Mouse (Mus musculus) heart, adult 8-10 months (tissue): ENCODE measurements around the gene Man2a1. TPM values are rescaled to one million over a fixed set of nuclear protein-coding genes. Genes with fewer than 3 reads are reported as not detected.

Source experiments
- DNase-seq: peaks from one replicate; pipeline ENCODE4 v3.0.0; 2022; ENCODE audit warnings: low spot score
- total RNA-seq, 4 experiments: library from RNA; stranded (reverse); gene quantifications; 2 replicates each; pipeline ENCODE4 v1.2.4; 2022

The Man2a1 gene
- total RNA-seq, 4 experiments from 2014 or later: 13.3 to 19.1 (median 15.7) TPM

GRCm38 (mm10) chr17:64629486-64629885 lies 28.9 kb downstream of the Man2a1 start:
- no peak for DNase-seq

GRCm38 (mm10) chr17:64630506-64630905 lies 30.0 kb downstream of the Man2a1 start:
- no peak for DNase-seq

GRCm38 (mm10) chr17:64637868-64638537 lies 37.5 kb downstream of the Man2a1 start:
- no peak for DNase-seq

DNA sequence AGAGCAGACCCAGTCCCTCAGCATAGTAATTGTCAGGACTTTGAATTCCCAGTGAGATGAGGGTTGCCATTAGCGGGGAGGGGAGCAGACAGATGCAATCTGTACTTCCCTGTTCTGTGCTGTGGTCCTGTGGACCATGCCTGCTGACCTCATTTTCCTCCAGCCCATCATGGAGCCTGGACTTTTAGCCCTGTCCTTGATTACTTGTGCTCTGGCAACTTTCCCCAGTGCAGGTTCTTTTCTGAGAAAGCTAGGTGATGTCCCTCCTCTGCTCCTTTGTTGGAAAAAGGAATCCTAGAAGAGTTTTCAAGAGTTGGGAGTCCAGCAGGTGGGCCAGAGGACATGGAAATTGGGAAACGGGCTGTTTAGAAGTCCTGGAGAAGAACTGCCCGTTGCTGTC lies 40.8 kb downstream of the Man2a1 start:
- DNase-seq: no peak

GRCm38 (mm10) chr17:64643644-64644043 lies 43.1 kb downstream of the Man2a1 start:
- DNase-seq: no peak

GRCm38 (mm10) chr17:64644888-64645605 lies 44.5 kb downstream of the Man2a1 start:
- DNase-seq: no peak

DNA sequence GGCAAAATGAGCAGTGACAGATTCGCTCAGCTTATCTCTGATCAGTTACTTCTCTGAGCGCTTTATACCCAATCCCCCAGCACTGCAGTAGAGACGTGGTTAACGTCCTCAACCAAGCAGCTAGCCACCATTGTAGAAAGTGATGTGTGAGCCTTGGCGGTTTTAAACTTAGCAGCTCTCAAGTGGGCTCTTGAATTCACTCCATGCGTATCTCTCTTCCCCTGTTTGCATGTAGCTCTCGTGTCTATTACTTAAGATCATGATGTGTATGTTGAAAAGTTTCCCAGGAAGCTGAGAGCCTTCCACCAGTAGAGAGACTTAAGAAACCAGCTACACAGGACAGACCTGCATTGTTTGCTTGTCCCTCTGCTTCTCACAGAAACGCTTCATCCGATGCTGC lies 46.9 kb downstream of the Man2a1 start:
- no peak for DNase-seq

DNA sequence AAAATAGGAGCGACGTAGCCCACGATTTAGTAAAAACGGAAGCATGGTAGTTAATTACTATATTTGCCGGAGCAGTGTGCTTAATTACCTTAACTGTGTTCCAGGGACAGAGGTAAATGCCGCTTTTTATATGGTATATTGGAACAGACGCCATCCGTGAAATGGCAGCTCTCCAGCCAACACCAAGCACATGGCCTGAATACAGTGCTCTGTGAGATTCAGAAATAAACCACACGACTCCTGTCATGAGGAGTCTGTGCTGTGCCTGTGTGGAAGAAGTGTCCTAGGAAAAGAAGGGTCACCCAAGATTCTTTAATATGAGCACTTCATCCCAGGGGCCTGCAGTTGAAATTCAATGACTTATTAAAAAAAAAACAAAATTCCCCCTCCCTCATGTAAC lies 50.2 kb downstream of the Man2a1 start:
- DNase-seq: no peak

DNA sequence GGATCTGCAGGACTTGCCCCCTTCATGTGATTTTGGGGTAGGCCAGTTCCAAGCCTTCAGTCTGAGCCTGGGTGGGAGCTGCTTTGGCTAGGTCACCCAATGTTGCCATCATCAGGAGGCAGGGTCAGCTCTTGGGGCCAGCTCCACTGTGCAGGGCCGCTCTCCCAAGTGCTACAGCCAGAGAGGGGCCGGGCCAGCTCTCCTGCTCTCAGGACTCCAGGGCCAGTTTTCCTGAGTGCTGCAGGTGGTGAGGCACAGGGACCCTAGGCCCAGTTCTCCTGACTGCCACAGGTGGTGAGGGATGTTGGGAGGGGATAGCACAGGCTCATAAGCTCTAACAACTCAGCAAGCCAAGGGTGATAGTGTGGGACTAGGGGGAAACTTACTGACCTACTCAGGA lies 53.1 kb downstream of the Man2a1 start:
- no peak for DNase-seq

GRCm38 (mm10) chr17:64659682-64660081 lies 59.1 kb downstream of the Man2a1 start:
- DNase-seq: no peak

GRCm38 (mm10) chr17:64666518-64666917 lies 66.0 kb downstream of the Man2a1 start:
- no peak for DNase-seq

DNA sequence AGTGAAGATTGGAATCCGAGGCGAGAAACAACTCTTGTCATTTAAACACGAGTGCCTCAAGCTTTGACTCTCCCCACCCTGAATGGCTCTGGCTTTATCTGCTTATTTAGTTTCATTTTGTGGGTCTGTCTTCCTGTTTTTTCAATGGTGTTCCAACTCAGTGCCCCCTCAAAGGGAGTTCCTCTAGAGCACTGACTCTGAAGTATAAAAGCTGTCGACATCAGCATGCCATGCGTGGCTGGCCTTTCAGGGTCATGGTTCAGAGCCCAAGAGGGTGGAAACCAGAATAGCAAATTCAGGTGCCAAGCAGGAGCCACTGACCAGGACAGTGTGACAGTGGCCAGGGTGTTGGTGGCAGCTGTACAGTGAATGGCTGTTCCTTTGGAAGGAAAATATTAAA lies 68.0 kb downstream of the Man2a1 start:
- peak; percentile 7 for DNase-seq

DNA sequence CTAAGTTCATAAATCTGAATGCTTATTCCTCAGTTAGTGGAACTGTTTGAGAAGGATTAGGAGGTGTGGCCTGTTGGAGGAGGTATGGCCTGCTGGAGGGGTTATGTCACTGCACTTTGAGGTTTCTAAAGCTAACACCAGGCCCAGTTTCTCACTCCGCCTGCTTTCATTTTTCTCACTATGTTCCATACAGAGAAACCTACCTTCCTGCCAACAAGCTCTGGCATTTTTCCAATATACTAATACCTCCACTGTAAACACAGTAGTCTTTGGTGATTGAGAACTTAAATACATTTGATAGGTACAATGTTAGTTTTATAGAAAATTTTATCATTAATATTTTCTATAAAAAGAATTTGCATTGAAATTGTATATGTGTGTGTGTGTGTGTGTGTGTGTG lies 73.9 kb downstream of the Man2a1 start:
- DNase-seq: no peak

- DNase-seq: peak; percentile 13
These were observed 74.4 kb downstream of the Man2a1 start for GRCm38 (mm10) chr17:64674980-64675379.

DNA sequence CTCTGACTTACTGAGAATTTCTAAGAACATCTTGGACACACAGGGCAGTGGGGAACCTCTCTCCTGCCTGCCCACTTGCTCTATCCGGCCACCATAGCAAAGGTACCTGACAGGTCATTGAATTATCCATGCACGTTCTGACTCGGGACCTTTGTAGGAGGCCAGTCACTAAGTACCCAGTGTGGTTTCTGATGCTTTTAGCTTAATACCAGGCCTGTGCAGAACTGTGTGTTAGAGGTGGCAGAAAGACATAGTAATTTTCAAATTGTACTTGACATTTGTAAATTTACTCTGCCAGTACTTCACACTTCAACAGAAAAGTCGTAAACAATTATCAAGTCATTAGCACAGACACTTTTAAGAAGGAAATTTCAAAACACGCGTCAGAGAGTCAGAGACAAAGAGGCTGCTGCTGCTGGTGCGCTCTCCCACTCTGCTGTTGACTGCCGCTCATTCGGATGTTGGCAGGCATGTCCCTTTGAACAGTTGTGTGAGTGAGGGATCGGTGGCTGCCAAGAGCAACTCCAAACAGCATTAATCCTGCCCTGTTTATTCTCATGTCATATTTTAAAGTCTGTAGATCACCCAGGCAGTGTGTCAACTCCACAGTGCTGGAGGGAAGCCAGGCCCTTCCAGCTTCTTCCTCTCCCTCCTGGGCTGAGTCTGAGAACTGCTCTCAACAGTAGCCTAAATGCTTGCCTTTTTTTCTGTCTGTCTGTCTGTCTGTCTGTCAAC lies 76.4 kb downstream of the Man2a1 start:
- peak; percentile 10 for DNase-seq

GRCm38 (mm10) chr17:64681461-64681860 lies 80.9 kb downstream of the Man2a1 start:
- no peak for DNase-seq

- DNase-seq: no peak
These were observed 81.4 kb downstream of the Man2a1 start for GRCm38 (mm10) chr17:64681927-64682326.

DNA sequence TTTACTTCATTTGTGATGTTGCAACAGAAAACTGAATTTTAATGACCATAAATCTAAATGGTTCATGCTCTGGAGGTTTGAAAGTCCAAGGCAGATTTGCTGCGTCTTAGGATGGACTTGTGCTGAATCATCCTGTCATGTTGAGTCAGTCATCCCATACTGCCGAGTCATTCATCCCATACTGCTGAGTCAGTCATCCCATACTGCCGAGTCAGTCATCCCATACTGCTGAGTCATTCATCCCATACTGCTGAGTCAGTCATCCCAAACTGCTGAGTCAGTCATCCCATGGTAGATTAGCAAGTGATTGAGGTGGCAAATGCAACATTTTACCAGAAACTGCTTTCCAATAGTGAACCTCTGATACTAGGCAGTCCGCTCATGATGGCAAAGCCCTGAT lies 83.6 kb downstream of the Man2a1 start:
- DNase-seq: no peak

GRCm38 (mm10) chr17:64685216-64685903 lies 84.8 kb downstream of the Man2a1 start:
- DNase-seq: peak; percentile 66

DNA sequence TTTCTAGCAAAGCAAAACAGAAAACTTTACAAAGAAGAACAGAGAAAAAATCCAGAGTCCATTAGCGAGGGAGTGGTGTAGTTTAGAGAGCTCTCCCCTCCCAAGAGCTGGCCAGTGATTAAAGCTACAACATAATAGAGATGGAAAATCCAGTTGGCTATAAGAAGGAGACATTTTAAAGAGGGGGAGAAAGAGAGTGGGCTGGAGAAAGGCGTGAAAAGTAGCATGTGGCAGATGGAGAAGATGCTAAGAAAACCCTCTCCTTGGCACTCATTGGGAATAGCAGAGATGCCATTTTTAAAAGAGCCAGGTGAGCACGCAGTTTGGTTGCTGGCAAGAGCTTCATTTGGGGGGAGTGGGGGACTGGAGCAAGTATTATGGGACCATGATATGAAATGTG lies 89.1 kb downstream of the Man2a1 start:
- DNase-seq: no peak

GRCm38 (mm10) chr17:64697277-64697831 lies 96.8 kb downstream of the Man2a1 start:
- no peak for DNase-seq

GRCm38 (mm10) chr17:64698516-64698915 lies 98.0 kb downstream of the Man2a1 start:
- no peak for DNase-seq
